Mouse (Mus musculus) G1E (cell line): ENCODE data around the gene Slc17a3. TPM values are rescaled to one million over a fixed set of nuclear protein-coding genes. Genes with fewer than 3 reads are reported as not detected.
A peak's percentile ranks its signal among the peaks of the same experiment; 100 is the strongest.

Experiments
- ATAC-seq: 2 replicates; pipeline ENCODE4 v1.8.0; 2016; ENCODE audit warnings: mild to moderate bottlenecking; ENCODE audit not compliant: insufficient number of reproducible peaks, poor library complexity, low FRiP score, severe bottlenecking; ENCODE audit errors: extremely low read depth
- DNase-seq: peaks from one replicate; pipeline ENCODE4 v3.0.0; 2012; ENCODE audit warnings: low spot score
- H3K27me3 ChIP-seq: 2 replicates; pipeline ENCODE4 v1.6.1; 2012; ENCODE audit warnings: mild to moderate bottlenecking, low read length, inconsistent platforms; ENCODE audit not compliant: insufficient read depth
- H3K36me3 ChIP-seq: replicated peaks from 2 replicates; pipeline ENCODE3; 2012; ENCODE audit warnings: mild to moderate bottlenecking, inconsistent platforms
- H3K4me1 ChIP-seq: 2 replicates; pipeline ENCODE4 v1.6.1; 2012; ENCODE audit warnings: low read depth, low read length, inconsistent platforms, mixed read lengths; ENCODE audit not compliant: insufficient read depth
- H3K4me3 ChIP-seq: 2 replicates; pipeline ENCODE4 v1.5.1; 2012; ENCODE audit warnings: low read depth, mild to moderate bottlenecking, inconsistent platforms, low read length, moderate library complexity, mixed read lengths
- H3K9me3 ChIP-seq: replicated peaks from 2 replicates; pipeline ENCODE4 v1.6.1; 2012; ENCODE audit warnings: inconsistent platforms
- CTCF ChIP-seq: IDR thresholded peaks from 2 replicates; pipeline ENCODE4 v1.5.1; 2012; ENCODE audit warnings: low read depth, low read length, inconsistent platforms, mixed read lengths
- GATA1 ChIP-seq: IDR thresholded peaks from 2 replicates; pipeline ENCODE4 v1.6.1; 2012; ENCODE audit warnings: borderline replicate concordance, low read length, inconsistent platforms, mixed read lengths
- GATA2 ChIP-seq: IDR thresholded peaks from 2 replicates; pipeline ENCODE4 v1.6.1; 2012; ENCODE audit warnings: low read depth, low read length, inconsistent platforms, borderline replicate concordance
- POLR2AphosphoS5 ChIP-seq: IDR thresholded peaks from 2 replicates; pipeline ENCODE4 v1.6.1; 2012; ENCODE audit warnings: low read depth, low read length, inconsistent platforms; ENCODE audit not compliant: insufficient replicate concordance
- TAL1 ChIP-seq: conservative IDR thresholded peaks from 2 replicates; pipeline ENCODE4 v1.6.1; 2012; ENCODE audit warnings: low read depth, low read length, inconsistent platforms, mixed read lengths
- polyA plus RNA-seq: library from polyadenylated mRNA; stranded (reverse); fragments of >175 nt; gene quantifications from 2 replicates; pipeline ENCODE4 v1.2.3, GENCODE M21; 2012
- total RNA-seq, 2 experiments: library from RNA; stranded (forward) in 1 of 2; stranded (reverse) in 1 of 2; fragments of 200-1000 nt in 1 of 2; fragments of >200 nt in 1 of 2; fragmentation: Nextera tagmentation in 1 of 2; gene quantifications; 2 replicates each; pipeline ENCODE4 v1.2.3; 2014 to 2017

Slc17a3 gene
- total and polyA plus RNA-seq, 3 experiments, result 0.22 TPM; not detected in 2

- H3K4me3 ChIP-seq, result no peak overlapping the region
- no peaks in the 10 kb centered on the region for H3K4me1 ChIP-seq
- DNase-seq, result peak; percentile 13
- ATAC-seq, result peak; percentile 63
- H3K9me3 ChIP-seq, result no peaks in the 10 kb centered on the region
- TF ChIP-seq POLR2AphosphoS5 (no peak), GATA1 (no peak), GATA2 (no peak), TAL1 (no peak), CTCF (no peak)
- H3K27me3 ChIP-seq, result no peaks in the 10 kb centered on the region; the same call in 1 of the 2 replicates
- H3K36me3 ChIP-seq, result no peaks in the 10 kb centered on the region
These were observed 46.3 kb downstream of the Slc17a3 start for GRCm38 (mm10) chr13:23885540-23885939.

- no peaks in the 10 kb centered on the region for H3K4me1 ChIP-seq
- DNase-seq, result no peak
- H3K4me3 ChIP-seq, result no peak overlapping the region
- no peaks in the 10 kb centered on the region for H3K9me3 ChIP-seq
- no peaks in the 10 kb centered on the region; the same call in 1 of the 2 replicates for H3K27me3 ChIP-seq
- no peak for ATAC-seq
- no peak for TF ChIP-seq GATA1
- TF ChIP-seq GATA2, result no peak
- TF ChIP-seq CTCF, result no peak
- no peak for TF ChIP-seq POLR2AphosphoS5
- no peak for TF ChIP-seq TAL1
- H3K36me3 ChIP-seq, result no peaks in the 10 kb centered on the region
These were observed 47.9 kb downstream of the Slc17a3 start for GRCm38 (mm10) chr13:23887026-23887725.

GRCm38 (mm10) chr13:23889011-23889605, 49.9 kb downstream of the Slc17a3 start:
- Histone ChIP-seq H3K4me1 (no peaks in the 10 kb centered on the region), H3K27me3 (no peaks in the 10 kb centered on the region; the same call in 1 of the 2 replicates), H3K9me3 (no peaks in the 10 kb centered on the region), H3K4me3 (no peak overlapping the region), H3K36me3 (no peaks in the 10 kb centered on the region)
- ATAC-seq, result no peak
- TF ChIP-seq GATA2 (no peak), CTCF (no peak), GATA1 (no peak)
- DNase-seq, result no peak

GRCm38 (mm10) chr13:23892592-23893268, 53.5 kb downstream of the Slc17a3 start:
- Histone ChIP-seq H3K27me3 (no peaks in the 10 kb centered on the region; the same call in 1 of the 2 replicates), H3K4me3 (no peak overlapping the region), H3K4me1 (no peaks in the 10 kb centered on the region), H3K9me3 (no peaks in the 10 kb centered on the region), H3K36me3 (no peaks in the 10 kb centered on the region)
- TF ChIP-seq POLR2AphosphoS5 (no peak), TAL1 (no peak), CTCF (no peak), GATA1 (no peak), GATA2 (no peak)
- DNase-seq, result no peak
- ATAC-seq, result no peak

GRCm38 (mm10) chr13:23893269-23893593, 54.0 kb downstream of the Slc17a3 start:
- Histone ChIP-seq H3K4me3 (no peak overlapping the region), H3K9me3 (no peaks in the 10 kb centered on the region), H3K4me1 (no peaks in the 10 kb centered on the region), H3K36me3 (no peaks in the 10 kb centered on the region), H3K27me3 (no peaks in the 10 kb centered on the region; the same call in 1 of the 2 replicates)
- no peak for DNase-seq
- TF ChIP-seq GATA2, result no peak
- no peak for TF ChIP-seq POLR2AphosphoS5
- no peak for TF ChIP-seq CTCF
- no peak for TF ChIP-seq TAL1
- TF ChIP-seq GATA1, result no peak
- ATAC-seq, result no peak

GRCm38 (mm10) chr13:23898242-23898641, 59.0 kb downstream of the Slc17a3 start:
- H3K27me3 ChIP-seq, result peaks cover 4% of the 10 kb centered on the region; the same call in 1 of the 2 replicates
- ATAC-seq (no peak), DNase-seq (no peak)
- no peaks in the 10 kb centered on the region for H3K9me3 ChIP-seq
- no peak for TF ChIP-seq POLR2AphosphoS5
- TF ChIP-seq GATA1, result no peak
- no peak for TF ChIP-seq CTCF
- no peak for TF ChIP-seq TAL1
- no peak for TF ChIP-seq GATA2
- H3K4me3 ChIP-seq, result no peak overlapping the region
- no peaks in the 10 kb centered on the region for H3K36me3 ChIP-seq
- H3K4me1 ChIP-seq, result no peaks in the 10 kb centered on the region
